Mouse (Mus musculus) heart, embryonic 16.5 days (tissue): ENCODE results near the gene Lsm2. TPM values are rescaled to one million over a fixed set of nuclear protein-coding genes. Genes with fewer than 3 reads are reported as not detected.
"Not testable (repeated sequence)": the region's sequence is repeated elsewhere in the genome, so short reads cannot be mapped to it uniquely, and the experiment has no call there.

Source experiments
- ATAC-seq: fragments of 200-750 bp; cut with Nextera tagmentation; replicated peaks from 2 replicates; pipeline ENCODE4 v1.8.0; 2017; ENCODE audit warnings: moderate number of reproducible peaks; ENCODE audit not compliant: insufficient read depth, low FRiP score; ENCODE audit errors: extremely low read depth
- H3K27ac ChIP-seq: fragments of 300-500 bp; sonication (generic); 2 replicates; pipeline ENCODE4 v1.5.1; 2014; ENCODE audit warnings: mild to moderate bottlenecking, low read length, control low read depth, moderate library complexity
- H3K27me3 ChIP-seq: fragments of 300-500 bp; sonication (generic); 2 replicates; pipeline ENCODE4 v1.6.1; 2014; ENCODE audit warnings: low read length, mixed read lengths; ENCODE audit not compliant: control insufficient read depth, insufficient read depth
- H3K36me3 ChIP-seq: fragments of 300-500 bp; sonication (generic); 2 replicates; pipeline ENCODE4 v1.6.1; 2014; ENCODE audit not compliant: control insufficient read depth, insufficient read depth
- H3K4me1 ChIP-seq: fragments of 300-500 bp; sonication (generic); 2 replicates; pipeline ENCODE4 v1.6.1; 2014; ENCODE audit warnings: low read length, mixed read lengths; ENCODE audit not compliant: control insufficient read depth, insufficient read depth
- H3K4me2 ChIP-seq: fragments of 300-500 bp; sonication (generic); 2 replicates; pipeline ENCODE4 v1.6.1; 2014; ENCODE audit warnings: low read depth, mild to moderate bottlenecking, control low read depth, low read length
- H3K4me3 ChIP-seq: fragments of 300-500 bp; sonication (generic); 2 replicates; pipeline ENCODE4 v1.5.1; 2014; ENCODE audit warnings: mild to moderate bottlenecking, control low read depth, low read length
- H3K9ac ChIP-seq: fragments of 300-500 bp; sonication (generic); 2 replicates; pipeline ENCODE4 v1.6.1; 2014; ENCODE audit warnings: low read length, control low read depth
- H3K9me3 ChIP-seq: fragments of 300-500 bp; sonication (generic); replicated peaks from 2 replicates; pipeline ENCODE4 v1.6.1; 2016; ENCODE audit warnings: low read length; ENCODE audit not compliant: control insufficient read depth
- WGBS: fragments of 180-500 bp; shearing (Covaris S2); extraction: QIAGEN DNeasy Blood & Tissue Kit; methylation state at CpG from one replicate; pipeline ENCODE4 v1.1.7; 2014; 5-methylcytosine and 5-hydroxymethylcytosine counted together
- polyA plus RNA-seq: library from polyadenylated mRNA; unstranded; fragments of >200 nt; fragmentation: Nextera tagmentation; extraction: Ambion mirVana; gene quantifications from 2 replicates; pipeline ENCODE4 v1.2.1, GENCODE M21; 2015

Gene Lsm2
- polyA plus RNA-seq, 1 experiment from 2014 or later, result 132 TPM

DNA sequence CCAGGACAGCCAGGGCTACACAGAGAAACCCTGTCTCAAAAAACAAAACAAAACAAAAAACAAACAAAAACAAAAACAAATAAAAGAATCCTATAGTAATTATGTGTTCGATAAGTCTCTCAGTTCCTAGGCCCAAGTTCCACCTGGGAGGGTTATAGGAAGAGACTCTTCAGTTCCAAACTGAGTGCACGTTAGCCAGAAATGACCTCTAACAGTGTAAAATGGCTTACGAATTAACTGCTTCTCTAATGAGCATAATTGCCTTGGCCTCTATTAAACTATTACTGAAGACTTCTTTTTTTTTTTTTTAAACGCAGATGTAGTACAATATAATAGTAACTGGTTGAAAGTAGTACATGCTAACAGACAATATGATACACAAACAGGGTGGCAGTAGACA, 27.8 kb upstream of the Lsm2 start:
- ATAC-seq, result no peak
- Histone ChIP-seq H3K27me3 (no peaks in the 10 kb centered on the region), H3K4me1 (peaks cover 10% of the 10 kb centered on the region), H3K36me3 (peaks cover 12% of the 10 kb centered on the region), H3K4me2 (no peak overlapping the region), H3K9ac (no peak overlapping the region), H3K4me3 (no peak overlapping the region), H3K27ac (no peak overlapping the region), H3K9me3 (no peaks in the 10 kb centered on the region)
- 92% methylated on average over 4 of the region's 4 CpGs for WGBS

- WGBS, result 83% methylated on average over 4 of the region's 4 CpGs
- Histone ChIP-seq H3K4me2 (no peak overlapping the region), H3K27ac (no peak overlapping the region), H3K9ac (no peak overlapping the region), H3K9me3 (no peaks in the 10 kb centered on the region), H3K4me1 (peaks cover 10% of the 10 kb centered on the region), H3K4me3 (no peak overlapping the region), H3K36me3 (peaks cover 8% of the 10 kb centered on the region), H3K27me3 (no peaks in the 10 kb centered on the region)
- no peak for ATAC-seq
These were observed 26.8 kb upstream of the Lsm2 start for GRCm38 (mm10) chr17:34954831-34955230.

DNA sequence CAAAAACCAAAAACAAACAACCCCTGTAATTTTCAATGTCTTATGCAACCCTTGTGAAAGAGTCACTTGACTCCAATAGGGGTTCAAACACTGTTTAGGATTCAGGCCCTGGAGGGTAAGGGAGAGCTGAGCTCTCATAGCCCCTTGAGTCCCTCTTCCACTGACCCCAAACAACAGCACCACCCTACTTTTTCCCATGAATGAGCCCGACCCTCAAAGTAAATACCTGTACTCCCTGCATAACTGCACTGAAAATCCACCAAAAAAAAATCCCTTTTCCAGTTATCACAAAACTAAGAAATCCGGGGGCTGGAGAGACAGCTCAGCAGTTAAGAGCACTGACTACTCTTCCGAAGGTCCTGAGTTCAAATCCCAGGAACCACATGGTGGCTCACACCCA, 25.8 kb upstream of the Lsm2 start:
- H3K36me3 ChIP-seq, result no peaks in the 10 kb centered on the region
- peaks cover 11% of the 10 kb centered on the region for H3K4me1 ChIP-seq
- no peak for ATAC-seq
- H3K4me3 ChIP-seq, result no peak overlapping the region
- H3K27ac ChIP-seq, result no peak overlapping the region
- H3K9me3 ChIP-seq, result no peaks in the 10 kb centered on the region
- 62% methylated on average over 3 of the region's 3 CpGs for WGBS
- H3K9ac ChIP-seq, result no peak overlapping the region
- H3K4me2 ChIP-seq, result no peak overlapping the region
- H3K27me3 ChIP-seq, result no peaks in the 10 kb centered on the region

DNA sequence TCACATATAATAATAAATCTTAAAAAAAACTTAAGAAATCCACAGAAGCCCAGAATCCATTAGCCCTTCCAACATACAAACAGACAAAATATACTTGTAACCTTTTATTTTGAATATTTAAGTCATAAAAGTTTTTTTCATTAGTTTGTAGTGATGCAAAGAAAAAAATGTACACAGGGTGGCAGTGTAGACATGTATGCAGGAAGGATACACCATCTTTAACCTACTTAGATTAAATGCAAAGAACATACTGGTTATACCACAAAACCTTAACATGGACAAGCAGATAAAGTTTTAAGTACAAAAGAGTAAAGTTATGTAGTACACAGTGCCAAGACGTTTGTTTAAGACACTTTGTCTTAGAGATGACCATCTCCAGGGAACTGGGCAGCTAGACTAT, 25.3 kb upstream of the Lsm2 start:
- 28% methylated on average over 1 of the region's 1 CpGs for WGBS
- Histone ChIP-seq H3K36me3 (no peaks in the 10 kb centered on the region), H3K27me3 (no peaks in the 10 kb centered on the region), H3K27ac (no peak overlapping the region), H3K4me3 (no peak overlapping the region), H3K9me3 (no peaks in the 10 kb centered on the region), H3K4me2 (no peak overlapping the region), H3K9ac (no peak overlapping the region), H3K4me1 (peaks cover 6% of the 10 kb centered on the region)
- ATAC-seq, result no peak

DNA sequence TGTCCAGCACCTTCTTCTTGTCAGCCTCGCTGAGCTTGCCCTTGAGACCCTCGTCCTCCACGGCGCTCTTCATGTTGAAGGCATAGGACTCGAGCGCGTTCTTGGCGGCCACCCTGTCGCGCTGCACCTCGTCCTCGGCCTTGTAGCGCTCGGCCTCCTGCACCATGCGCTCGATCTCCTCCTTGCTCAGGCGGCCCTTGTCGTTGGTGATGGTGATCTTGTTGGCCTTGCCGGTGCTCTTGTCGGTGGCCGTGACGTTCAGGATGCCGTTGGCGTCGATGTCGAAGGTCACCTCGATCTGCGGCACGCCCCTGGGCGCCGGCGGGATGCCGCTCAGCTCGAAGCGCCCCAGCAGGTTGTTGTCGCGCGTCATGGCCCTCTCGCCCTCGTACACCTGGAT, 24.4 kb upstream of the Lsm2 start:
- not testable (repeated sequence) for H3K36me3 ChIP-seq, H3K27me3 ChIP-seq, H3K27ac ChIP-seq, H3K4me1 ChIP-seq, H3K9ac ChIP-seq, ATAC-seq, H3K9me3 ChIP-seq, H3K4me2 ChIP-seq
- H3K4me3 ChIP-seq, result 0 out of 2 replicates have a peak overlapping the region, but pooled peaks have one; percentile 8
- 12% methylated on average over 33 of the region's 40 CpGs for WGBS

DNA sequence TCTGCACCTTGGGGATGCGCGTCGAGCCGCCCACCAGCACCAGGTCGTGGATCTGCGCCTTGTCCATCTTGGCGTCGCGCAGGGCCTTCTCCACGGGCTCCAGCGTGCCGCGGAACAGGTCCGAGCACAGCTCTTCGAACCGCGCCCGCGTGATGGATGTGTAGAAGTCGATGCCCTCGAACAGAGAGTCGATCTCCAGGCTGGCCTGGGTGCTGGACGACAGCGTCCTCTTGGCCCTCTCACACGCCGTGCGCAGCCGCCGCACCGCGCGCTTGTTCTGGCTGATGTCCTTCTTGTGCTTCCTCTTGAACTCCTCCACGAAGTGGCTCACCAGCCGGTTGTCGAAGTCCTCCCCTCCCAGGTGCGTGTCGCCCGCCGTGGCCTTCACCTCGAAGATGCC, 23.7 kb upstream of the Lsm2 start:
- H3K36me3 ChIP-seq, H3K4me3 ChIP-seq, H3K4me2 ChIP-seq, H3K27me3 ChIP-seq, ATAC-seq, H3K9me3 ChIP-seq, H3K4me1 ChIP-seq, H3K9ac ChIP-seq, H3K27ac ChIP-seq: not testable (repeated sequence)
- 24% methylated on average over 29 of the region's 40 CpGs for WGBS

GRCm38 (mm10) chr17:34958734-34959129, 22.9 kb upstream of the Lsm2 start:
- Histone ChIP-seq H3K4me2 (peak overlapping the region; percentile 81), H3K4me3 (peak overlapping the region; percentile 62)
- WGBS, result under 1% methylated on average over 26 of the region's 47 CpGs
- not testable (repeated sequence) for H3K36me3 ChIP-seq, H3K27me3 ChIP-seq, H3K9ac ChIP-seq, H3K4me1 ChIP-seq, H3K27ac ChIP-seq, H3K9me3 ChIP-seq
- ATAC-seq, result 0 out of 2 replicates have a peak, but pooled peaks have one; percentile 2

DNA sequence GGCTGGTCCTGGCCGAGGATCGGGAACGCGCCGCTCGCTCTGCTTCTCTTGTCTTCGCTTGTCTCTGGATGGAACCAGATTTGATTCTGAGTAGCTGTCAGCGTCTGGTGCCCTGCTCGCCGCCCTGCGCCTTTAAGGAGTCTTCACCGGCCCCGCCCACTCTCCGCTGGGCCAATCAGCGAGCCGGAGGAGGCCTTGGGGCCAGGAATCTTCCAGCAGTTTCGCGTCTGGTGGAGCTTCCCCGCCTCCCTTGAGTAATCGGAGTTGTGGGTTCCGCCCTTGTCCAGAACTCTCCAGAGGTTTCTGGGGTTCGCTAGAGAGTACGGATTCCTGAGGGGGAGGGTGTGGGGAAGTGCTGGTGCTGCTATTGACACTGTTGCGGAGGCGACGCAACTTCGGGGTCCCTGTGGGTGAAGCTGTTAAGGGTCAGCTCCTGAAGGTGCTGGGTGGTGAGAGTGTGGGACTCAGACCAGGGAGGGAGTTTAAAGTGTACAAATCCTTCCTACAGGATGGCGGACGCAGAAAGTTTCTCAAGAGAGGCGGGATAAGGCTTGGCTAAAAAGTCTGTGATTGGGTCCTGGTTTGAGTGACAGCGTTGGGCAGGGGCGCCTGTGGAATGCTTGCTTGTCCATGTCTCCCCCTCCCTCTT, 22.4 kb upstream of the Lsm2 start, which contains the start of gene Hspa1b:
Hspa1b (minus strand) TSS at position 109 of the 649 bp plus-strand sequence.
- H3K4me1 ChIP-seq, H3K9me3 ChIP-seq, H3K36me3 ChIP-seq, H3K27me3 ChIP-seq: not testable (repeated sequence)
- Histone ChIP-seq H3K4me2 (peak within 1 kb of the TSS; percentile 81), H3K9ac (peak within 1 kb of the TSS; percentile 72), H3K27ac (peak within 1 kb of the TSS; percentile 95), H3K4me3 (peak within 1 kb of the TSS; percentile 62)
- WGBS, result under 1% methylated on average over 29 of the region's 32 CpGs
- ATAC-seq, result peak; percentile 90

DNA sequence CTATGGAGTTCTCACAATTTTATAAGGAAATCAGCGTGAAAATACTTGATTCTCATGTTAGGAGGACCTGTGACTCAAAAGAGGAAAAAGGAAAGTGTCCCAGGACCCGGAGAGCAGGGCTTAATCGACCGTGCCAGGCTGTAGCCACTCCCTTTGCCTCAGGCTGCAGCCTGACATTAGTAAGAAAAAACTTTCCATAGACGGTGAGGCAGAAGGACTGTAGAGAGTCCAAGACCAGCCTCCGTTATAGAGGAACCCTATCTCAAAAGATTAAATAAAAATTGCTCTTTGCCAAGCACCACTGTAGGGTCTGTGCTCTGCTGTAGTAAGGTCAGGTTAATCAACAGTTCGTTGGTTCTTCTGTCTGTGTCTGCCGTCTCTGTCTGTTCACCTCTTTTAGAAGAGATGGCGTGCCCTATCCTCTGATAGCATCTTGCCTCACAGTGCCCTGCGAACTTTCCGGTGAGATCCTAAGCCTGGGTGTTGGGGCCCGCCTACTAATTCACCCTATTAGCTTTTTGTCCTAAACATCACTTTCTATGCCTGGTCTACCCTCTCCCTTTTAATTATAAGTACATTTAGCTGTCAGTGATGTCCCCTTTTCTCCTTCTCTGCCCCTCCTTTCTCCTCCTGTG, 21.7 kb upstream of the Lsm2 start:
- H3K36me3 ChIP-seq, result no peaks in the 10 kb centered on the region
- H3K9me3 ChIP-seq, result no peaks in the 10 kb centered on the region
- peak overlapping the region; percentile 81 for H3K4me2 ChIP-seq
- H3K27ac ChIP-seq, result peak overlapping the region; percentile 95
- peak overlapping the region; percentile 62 for H3K4me3 ChIP-seq
- ATAC-seq, result no peak
- H3K27me3 ChIP-seq, result no peaks in the 10 kb centered on the region
- WGBS, result 13% methylated on average over 12 of the region's 12 CpGs
- H3K4me1 ChIP-seq, result peaks cover 6% of the 10 kb centered on the region
- peak overlapping the region; percentile 72 for H3K9ac ChIP-seq
